Mouse (Mus musculus): ENCODE measurements around the gene Cwh43. TPM values are rescaled to one million over a fixed set of nuclear protein-coding genes. Genes with fewer than 3 reads are reported as not detected.

Cwh43 gene
- polyA plus RNA-seq, 1 experiment from 2014 or later = not detected

- no peaks in the 10 kb centered on the region for H3K27me3 ChIP-seq (ENCODE audit: insufficient read depth, low read length)
- no peak for DNase-seq
- no peak for ATAC-seq (ENCODE audit: insufficient read depth)
- H3K27ac ChIP-seq (ENCODE audit: low read depth) = no peak overlapping the region
- no peak overlapping the region for H3K4me2 ChIP-seq
- no peaks in the 10 kb centered on the region for H3K36me3 ChIP-seq (ENCODE audit: insufficient read depth)
- H3K4me1 ChIP-seq (ENCODE audit: insufficient read depth) = no peaks in the 10 kb centered on the region
- H3K4me3 ChIP-seq (ENCODE audit: low read depth, low read length) = no peak overlapping the region
- no peak overlapping the region for H3K9ac ChIP-seq
- TF ChIP-seq CTCF (IDR thresholded peaks at IDR 0.05; ENCODE audit: low read depth) = no peak
- no peaks in the 10 kb centered on the region for H3K9me3 ChIP-seq (ENCODE audit: low read depth, low read length)
- 89% methylated on average over 9 of the region's 9 CpGs for WGBS
Measured at GRCm38 (mm10) chr5:73502422-73502821, 96.5 kb downstream of the Cwh43 start.

Other genes with a start within 250 kb of the Cwh43 start
- 21.4 and 22.6 TPM in 2 replicates for gene Fryl, start 149.5 kb upstream of the Cwh43 start, polyA plus RNA-seq (2014; fragmentation: Nextera tagmentation; extraction: Ambion mirVana)
- 134 and 144 TPM in 2 replicates for gene Ociad1, start 113.3 kb upstream of the Cwh43 start, polyA plus RNA-seq (2014; fragmentation: Nextera tagmentation; extraction: Ambion mirVana)
- gene Ociad2, start 65.0 kb upstream of the Cwh43 start, polyA plus RNA-seq (2014; fragmentation: Nextera tagmentation; extraction: Ambion mirVana) = 29.3 and 31.4 TPM in 2 replicates
- gene Dcun1d4, start 74.9 kb downstream of the Cwh43 start, polyA plus RNA-seq (2014; fragmentation: Nextera tagmentation; extraction: Ambion mirVana) = 32.4 and 34.5 TPM in 2 replicates
- gene Lrrc66, start 226.5 kb downstream of the Cwh43 start, polyA plus RNA-seq (2014; fragmentation: Nextera tagmentation; extraction: Ambion mirVana) = not detected in 2 replicates
- 25.8 and 27.7 TPM in 2 replicates for gene Sgcb, start 241.7 kb downstream of the Cwh43 start, polyA plus RNA-seq (2014; fragmentation: Nextera tagmentation; extraction: Ambion mirVana)
- gene Spata18, start 245.3 kb downstream of the Cwh43 start, polyA plus RNA-seq (2014; fragmentation: Nextera tagmentation; extraction: Ambion mirVana) = 0.69 and 0.86 TPM in 2 replicates